Mouse (Mus musculus) lung, postnatal 0 days (tissue): ENCODE measurements around the gene Abcf2.

Source experiments
- CTCF ChIP-seq: IDR thresholded peaks from 2 replicates; pipeline ENCODE4 v1.5.1; 2016; ENCODE audit warnings: antibody characterized with exemption, mild to moderate bottlenecking
- EP300 ChIP-seq: IDR thresholded peaks from 2 replicates; pipeline ENCODE4 v1.6.1; 2016; ENCODE audit warnings: antibody characterized with exemption, mild to moderate bottlenecking, control low read depth

DNA sequence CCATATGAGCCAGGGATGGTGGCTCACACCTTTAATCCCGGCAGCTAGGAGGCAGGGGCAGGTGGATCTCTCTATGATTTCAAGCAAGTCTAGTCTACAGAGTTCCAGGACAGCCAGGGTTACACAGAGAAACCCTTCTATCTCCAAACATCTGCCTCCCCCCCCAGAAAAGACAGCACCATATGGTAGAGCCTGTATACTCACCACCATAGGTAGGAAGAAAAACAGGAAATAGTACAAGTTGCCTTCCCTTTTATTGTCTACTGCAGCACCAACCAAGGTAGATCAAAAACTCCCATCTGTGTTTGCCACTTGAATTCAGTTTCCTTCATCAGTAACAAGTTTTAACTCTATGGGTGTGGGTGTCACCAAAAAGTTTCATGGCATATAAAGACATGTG, 1.3 kb downstream of the Abcf2 start:
- no peak for TF ChIP-seq CTCF
- TF ChIP-seq EP300, result no peak
